Mouse (Mus musculus) megakaryocyte, embryonic 14.5 days (primary cell): ENCODE results near the gene Dock2.

Experiments used
- FLI1 ChIP-seq: IDR thresholded peaks from 2 replicates; pipeline ENCODE4 v1.6.1; 2012; ENCODE audit warnings: low read length, inconsistent platforms, mixed read lengths
- GATA1 ChIP-seq: IDR thresholded peaks from 3 replicates; pipeline ENCODE4 v1.6.1; 2012; ENCODE audit warnings: mixed read lengths, low read length, inconsistent platforms, borderline replicate concordance

GRCm38 (mm10) chr11:34297698-34298378 lies 485.9 kb downstream of the Dock2 start:
- TF ChIP-seq GATA1 (no peak), FLI1 (no peak)
